Mouse (Mus musculus): Measurements from ENCODE around the gene Dgkq. TPM values are rescaled to one million over a fixed set of nuclear protein-coding genes. Genes with fewer than 3 reads are reported as not detected.
A peak's percentile ranks its signal among the peaks of the same experiment; 100 is the strongest.

Gene Dgkq
- polyA plus RNA-seq, 1 experiment from 2014 or later: 11.3 TPM

DNA sequence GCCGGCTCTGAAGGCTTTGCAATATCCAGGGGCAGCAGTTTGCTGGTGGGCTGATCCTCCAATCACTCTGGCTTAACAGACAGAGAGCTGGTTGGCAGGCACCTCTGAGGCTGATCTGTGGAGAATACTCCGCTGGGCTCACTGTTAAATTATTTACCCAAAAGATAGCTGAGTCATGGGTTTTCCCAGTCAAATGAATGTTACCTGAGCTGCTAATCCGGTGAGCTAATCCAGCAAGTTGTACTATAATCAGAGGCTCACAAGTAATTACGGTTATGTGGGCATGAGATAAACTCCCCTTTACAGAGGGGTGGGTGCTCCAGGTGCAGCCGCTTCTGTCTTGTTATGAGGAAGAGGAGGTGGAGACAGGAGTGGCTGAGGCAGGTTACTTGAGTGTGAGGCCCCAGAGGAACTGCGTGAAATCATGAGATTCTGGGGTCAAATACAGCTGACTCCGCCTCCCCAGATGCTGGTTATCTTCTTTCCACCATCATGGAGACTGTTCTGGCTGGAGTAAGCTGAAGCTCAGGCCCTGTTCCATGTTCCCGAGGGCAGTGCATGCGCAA, 5.9 kb upstream of the Dgkq start, which contains the start of gene Slc26a1:
Slc26a1 (minus strand) TSS at position 319 of the 566 bp plus-strand sequence.
- Histone ChIP-seq H3K27ac (ENCODE audit: low read length) (peak within 1 kb of the TSS; percentile 65), H3K9me3 (ENCODE audit: control insufficient read depth, low read length) (no peaks in the 10 kb centered on the region), H3K4me2 (ENCODE audit: low read depth, low read length) (peak within 1 kb of the TSS; percentile 15; the same call in 1 of the 2 replicates), H3K27me3 (replicated peaks; ENCODE audit: control insufficient read depth, insufficient read depth, low read length) (no peaks in the 10 kb centered on the region), H3K36me3 (ENCODE audit: control insufficient read depth, insufficient read depth, low read length) (peaks cover 8% of the 10 kb centered on the region), H3K9ac (ENCODE audit: low read depth, low read length) (no peak within 1 kb of the TSS), H3K4me1 (ENCODE audit: control insufficient read depth, insufficient read depth, low read length) (peaks cover 16% of the 10 kb centered on the region), H3K4me3 (ENCODE audit: low read length) (0 out of 2 replicates have a peak within 1 kb of the TSS, but pooled peaks have one; percentile 2)
- peak; percentile 75 for ATAC-seq
- WGBS: 54% methylated on average over 9 of the region's 9 CpGs

GRCm38 (mm10) chr5:108674624-108675023, 5.2 kb upstream of the Dgkq start:
- Histone ChIP-seq H3K4me1 (ENCODE audit: control insufficient read depth, insufficient read depth, low read length) (peaks cover 22% of the 10 kb centered on the region), H3K27me3 (replicated peaks; ENCODE audit: control insufficient read depth, insufficient read depth, low read length) (no peaks in the 10 kb centered on the region), H3K27ac (ENCODE audit: low read length) (peak overlapping the region; percentile 65), H3K4me3 (ENCODE audit: low read length) (0 out of 2 replicates have a peak overlapping the region, but pooled peaks have one; percentile 2), H3K36me3 (ENCODE audit: control insufficient read depth, insufficient read depth, low read length) (peaks cover 8% of the 10 kb centered on the region), H3K9me3 (ENCODE audit: control insufficient read depth, low read length) (no peaks in the 10 kb centered on the region), H3K4me2 (ENCODE audit: low read depth, low read length) (no peak overlapping the region), H3K9ac (ENCODE audit: low read depth, low read length) (no peak overlapping the region)
- 63% methylated on average over 2 of the region's 2 CpGs for WGBS
- 0 out of 2 replicates have a peak, but pooled peaks have one; percentile 0 for ATAC-seq

DNA sequence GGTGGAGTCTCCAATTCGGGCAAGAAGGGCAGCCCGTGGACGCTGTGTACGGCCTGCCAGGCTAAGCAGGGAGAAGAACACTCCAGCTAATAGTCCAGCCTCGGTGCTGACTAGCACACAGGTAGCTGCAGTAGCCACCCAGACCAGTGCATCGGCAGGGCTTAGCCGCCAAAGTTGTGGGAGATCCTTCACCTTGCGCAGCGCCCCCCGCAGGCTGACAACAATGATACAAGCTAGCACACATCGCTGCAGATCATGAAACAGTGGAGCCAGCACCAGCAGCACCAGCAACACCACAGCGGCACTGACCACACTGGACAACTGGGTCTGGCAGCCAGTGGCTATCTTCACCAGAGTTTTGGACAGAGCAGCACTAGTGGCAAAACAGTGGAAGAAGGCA, 2.3 kb upstream of the Dgkq start:
- WGBS: 92% methylated on average over 12 of the region's 12 CpGs
- no peak overlapping the region for H3K4me2 ChIP-seq (ENCODE audit: low read depth, low read length)
- no peak for ATAC-seq

GRCm38 (mm10) chr5:108670785-108671184, 1.3 kb upstream of the Dgkq start:
- Histone ChIP-seq H3K27ac (ENCODE audit: low read length) (0 out of 2 replicates have a peak overlapping the region, but pooled peaks have one; percentile 4), H3K9ac (ENCODE audit: low read depth, low read length) (no peak overlapping the region), H3K36me3 (ENCODE audit: control insufficient read depth, insufficient read depth, low read length) (peaks cover 8% of the 10 kb centered on the region), H3K4me3 (ENCODE audit: low read length) (no peak overlapping the region), H3K4me1 (ENCODE audit: control insufficient read depth, insufficient read depth, low read length) (peaks cover 14% of the 10 kb centered on the region), H3K9me3 (ENCODE audit: control insufficient read depth, low read length) (no peaks in the 10 kb centered on the region), H3K4me2 (ENCODE audit: low read depth, low read length) (no peak overlapping the region), H3K27me3 (replicated peaks; ENCODE audit: control insufficient read depth, insufficient read depth, low read length) (no peaks in the 10 kb centered on the region)
- ATAC-seq: peak; percentile 39

More for the DNA sequence above, 2.3 kb upstream of the Dgkq start:
- Histone ChIP-seq H3K9me3 (ENCODE audit: control insufficient read depth, low read length) (no peaks in the 10 kb centered on the region), H3K4me3 (ENCODE audit: low read length) (no peak overlapping the region), H3K9ac (ENCODE audit: low read depth, low read length) (no peak overlapping the region), H3K4me1 (ENCODE audit: control insufficient read depth, insufficient read depth, low read length) (peaks cover 15% of the 10 kb centered on the region), H3K27ac (ENCODE audit: low read length) (no peak overlapping the region), H3K36me3 (ENCODE audit: control insufficient read depth, insufficient read depth, low read length) (peaks cover 8% of the 10 kb centered on the region), H3K27me3 (replicated peaks; ENCODE audit: control insufficient read depth, insufficient read depth, low read length) (no peaks in the 10 kb centered on the region)

DNA sequence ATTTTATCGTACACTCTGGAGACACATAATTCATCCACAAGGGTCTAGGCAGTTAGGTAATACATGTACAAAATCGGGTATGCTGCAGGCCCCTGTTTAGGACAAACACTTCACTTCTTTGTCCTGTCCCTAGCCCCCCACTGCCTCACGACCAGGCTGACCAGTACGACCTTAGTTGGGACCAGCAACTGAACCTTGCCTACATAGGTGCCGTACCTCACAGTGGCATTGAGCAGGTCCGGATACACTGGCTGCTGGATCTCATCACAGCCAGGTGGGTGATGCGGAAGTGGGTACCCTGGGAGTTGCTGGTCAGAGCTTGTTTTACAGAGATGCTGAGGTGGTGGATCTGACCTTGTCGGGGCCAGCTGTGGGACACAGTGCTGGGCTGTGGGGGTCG, 514 bp upstream of the Dgkq start:
- peak overlapping the region; percentile 78 for H3K9ac ChIP-seq (ENCODE audit: low read depth, low read length)
- H3K36me3 ChIP-seq (ENCODE audit: control insufficient read depth, insufficient read depth, low read length): peaks cover 8% of the 10 kb centered on the region
- no peak overlapping the region; the same call in 1 of the 2 replicates for H3K27ac ChIP-seq (ENCODE audit: low read length)
- no peaks in the 10 kb centered on the region for H3K27me3 ChIP-seq (replicated peaks; ENCODE audit: control insufficient read depth, insufficient read depth, low read length)
- H3K4me1 ChIP-seq (ENCODE audit: control insufficient read depth, insufficient read depth, low read length): peaks cover 12% of the 10 kb centered on the region
- no peaks in the 10 kb centered on the region for H3K9me3 ChIP-seq (ENCODE audit: control insufficient read depth, low read length)
- peak overlapping the region; percentile 63 for H3K4me2 ChIP-seq (ENCODE audit: low read depth, low read length)
- no peak for ATAC-seq
- 77% methylated on average over 9 of the region's 9 CpGs for WGBS
- H3K4me3 ChIP-seq (ENCODE audit: low read length): peak overlapping the region; percentile 59; the same call in 1 of the 2 replicates

GRCm38 (mm10) chr5:108668387-108668932, 1.0 kb downstream of the Dgkq start:
- H3K9ac ChIP-seq (ENCODE audit: low read depth, low read length): peak overlapping the region; percentile 78
- H3K36me3 ChIP-seq (ENCODE audit: control insufficient read depth, insufficient read depth, low read length): peaks cover 8% of the 10 kb centered on the region
- peak overlapping the region; percentile 63 for H3K4me2 ChIP-seq (ENCODE audit: low read depth, low read length)
- 16% methylated on average over 3 of the region's 3 CpGs for WGBS
- H3K27me3 ChIP-seq (replicated peaks; ENCODE audit: control insufficient read depth, insufficient read depth, low read length): no peaks in the 10 kb centered on the region
- H3K4me1 ChIP-seq (ENCODE audit: control insufficient read depth, insufficient read depth, low read length): peaks cover 12% of the 10 kb centered on the region
- no peak for ATAC-seq
- H3K4me3 ChIP-seq (ENCODE audit: low read length): peak overlapping the region; percentile 59
- H3K27ac ChIP-seq (ENCODE audit: low read length): peak overlapping the region; percentile 77
- H3K9me3 ChIP-seq (ENCODE audit: control insufficient read depth, low read length): no peaks in the 10 kb centered on the region

GRCm38 (mm10) chr5:108667370-108667769, 2.1 kb downstream of the Dgkq start:
- H3K27me3 ChIP-seq (replicated peaks; ENCODE audit: control insufficient read depth, insufficient read depth, low read length): no peaks in the 10 kb centered on the region
- H3K4me1 ChIP-seq (ENCODE audit: control insufficient read depth, insufficient read depth, low read length): peaks cover 12% of the 10 kb centered on the region
- peaks cover 8% of the 10 kb centered on the region for H3K36me3 ChIP-seq (ENCODE audit: control insufficient read depth, insufficient read depth, low read length)
- WGBS: 77% methylated on average over 2 of the region's 2 CpGs
- no peak for ATAC-seq
- H3K4me3 ChIP-seq (ENCODE audit: low read length): no peak overlapping the region
- H3K27ac ChIP-seq (ENCODE audit: low read length): no peak overlapping the region
- H3K4me2 ChIP-seq (ENCODE audit: low read depth, low read length): no peak overlapping the region
- H3K9ac ChIP-seq (ENCODE audit: low read depth, low read length): no peak overlapping the region
- H3K9me3 ChIP-seq (ENCODE audit: control insufficient read depth, low read length): no peaks in the 10 kb centered on the region

DNA sequence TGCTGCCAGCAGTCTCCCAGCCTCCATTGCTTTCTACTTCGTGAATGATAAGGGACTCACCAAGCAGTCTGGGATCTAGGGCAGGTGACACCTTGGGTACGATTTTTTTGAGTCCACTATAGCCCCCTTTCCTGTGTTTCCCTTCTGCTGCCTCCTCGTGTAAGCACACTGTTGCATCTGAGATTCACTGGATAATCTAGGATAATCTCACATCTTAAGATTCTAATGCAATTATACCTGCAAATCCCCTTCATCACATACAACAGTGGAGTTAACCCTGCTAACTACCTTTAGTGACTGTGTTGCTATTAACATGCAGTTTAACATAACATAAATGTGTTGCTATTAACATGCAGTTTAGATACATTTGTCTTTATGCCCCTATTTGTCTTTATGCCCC, 4.4 kb downstream of the Dgkq start:
- Histone ChIP-seq H3K9ac (ENCODE audit: low read depth, low read length) (no peak overlapping the region), H3K9me3 (ENCODE audit: control insufficient read depth, low read length) (no peaks in the 10 kb centered on the region), H3K4me1 (ENCODE audit: control insufficient read depth, insufficient read depth, low read length) (peaks cover 10% of the 10 kb centered on the region), H3K36me3 (ENCODE audit: control insufficient read depth, insufficient read depth, low read length) (no peaks in the 10 kb centered on the region), H3K4me3 (ENCODE audit: low read length) (no peak overlapping the region), H3K4me2 (ENCODE audit: low read depth, low read length) (no peak overlapping the region), H3K27ac (ENCODE audit: low read length) (no peak overlapping the region), H3K27me3 (replicated peaks; ENCODE audit: control insufficient read depth, insufficient read depth, low read length) (no peaks in the 10 kb centered on the region)
- 34% methylated on average over 3 of the region's 3 CpGs for WGBS
- no peak for ATAC-seq

DNA sequence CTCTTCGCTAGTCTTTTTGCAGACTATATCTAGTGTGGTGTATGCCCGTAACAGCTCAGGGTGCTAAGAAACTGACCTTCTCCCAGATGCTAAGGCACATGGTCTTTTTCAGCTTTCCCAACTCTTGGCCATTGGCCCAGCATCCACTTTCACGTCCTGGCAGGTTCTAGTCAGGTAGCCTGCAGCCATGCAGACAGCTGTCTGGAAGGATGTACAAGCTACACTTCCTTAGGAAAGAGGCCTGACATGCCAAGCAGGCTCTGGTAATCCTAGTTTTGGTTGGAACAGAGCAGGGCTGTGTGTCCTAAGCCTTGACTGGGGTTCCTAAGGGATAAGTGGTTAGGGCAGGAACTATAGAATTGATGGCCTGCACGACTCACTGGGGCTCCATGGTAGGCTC, 6.7 kb downstream of the Dgkq start:
- Histone ChIP-seq H3K36me3 (ENCODE audit: control insufficient read depth, insufficient read depth, low read length) (no peaks in the 10 kb centered on the region), H3K27ac (ENCODE audit: low read length) (no peak overlapping the region), H3K4me2 (ENCODE audit: low read depth, low read length) (no peak overlapping the region), H3K27me3 (replicated peaks; ENCODE audit: control insufficient read depth, insufficient read depth, low read length) (no peaks in the 10 kb centered on the region), H3K9ac (ENCODE audit: low read depth, low read length) (no peak overlapping the region), H3K4me3 (ENCODE audit: low read length) (no peak overlapping the region), H3K9me3 (ENCODE audit: control insufficient read depth, low read length) (no peaks in the 10 kb centered on the region), H3K4me1 (ENCODE audit: control insufficient read depth, insufficient read depth, low read length) (peaks cover 12% of the 10 kb centered on the region)
- ATAC-seq: no peak
- 82% methylated on average over 4 of the region's 4 CpGs for WGBS
